Mouse (Mus musculus): ENCODE measurements around the gene Gzma.

Gene Gzma

GRCm38 (mm10) chr13:113100879-113101278 lies at the start of gene Gzma:
Gene Gzma (minus strand): TSS chr13:113100981.
- DNase-seq (ENCODE audit: low spot score in 2 of 2) = no peak

- no peak for DNase-seq (ENCODE audit: low spot score in 2 of 2)
Measured at GRCm38 (mm10) chr13:113139597-113139996, 38.8 kb upstream of the Gzma start.

- DNase-seq (ENCODE audit: low spot score in 2 of 2) = no peak
Measured at GRCm38 (mm10) chr13:113129974-113130373, 29.2 kb upstream of the Gzma start.

GRCm38 (mm10) chr13:113121326-113121725 lies 20.5 kb upstream of the Gzma start:
- no peak for DNase-seq (ENCODE audit: low spot score in 2 of 2)

GRCm38 (mm10) chr13:113120324-113121237 lies 19.8 kb upstream of the Gzma start:
- DNase-seq (ENCODE audit: low spot score in 2 of 2) = no peak

GRCm38 (mm10) chr13:113118977-113119376 lies 18.2 kb upstream of the Gzma start:
- DNase-seq (ENCODE audit: low spot score in 2 of 2) = no peak

GRCm38 (mm10) chr13:113104759-113105158 lies 4.0 kb upstream of the Gzma start:
- DNase-seq (ENCODE audit: low spot score in 2 of 2) = no peak

GRCm38 (mm10) chr13:113101804-113102203 lies 1.0 kb upstream of the Gzma start:
- no peak for DNase-seq (ENCODE audit: low spot score in 2 of 2)

- no peak for DNase-seq (ENCODE audit: low spot score in 2 of 2)
Measured at GRCm38 (mm10) chr13:113098406-113098805, 2.4 kb downstream of the Gzma start.

- DNase-seq (ENCODE audit: low spot score in 2 of 2) = no peak
Measured at GRCm38 (mm10) chr13:113097011-113097410, 3.8 kb downstream of the Gzma start.

GRCm38 (mm10) chr13:113094618-113095017 lies 6.2 kb downstream of the Gzma start:
- DNase-seq (ENCODE audit: low spot score in 2 of 2) = no peak

- DNase-seq (ENCODE audit: low spot score in 2 of 2) = no peak
Measured at GRCm38 (mm10) chr13:113090489-113090888, 10.3 kb downstream of the Gzma start.

- DNase-seq (ENCODE audit: low spot score in 2 of 2) = no peak
Measured at GRCm38 (mm10) chr13:113087226-113088017, 13.4 kb downstream of the Gzma start.

GRCm38 (mm10) chr13:113084732-113085131 lies 16.0 kb downstream of the Gzma start:
- DNase-seq (ENCODE audit: low spot score in 2 of 2) = no peak

GRCm38 (mm10) chr13:113082101-113082500 lies 18.7 kb downstream of the Gzma start:
- no peak for DNase-seq (ENCODE audit: low spot score in 2 of 2)

- no peak for DNase-seq (ENCODE audit: low spot score in 2 of 2)
Measured at GRCm38 (mm10) chr13:113079021-113079420, 21.8 kb downstream of the Gzma start.

GRCm38 (mm10) chr13:113064542-113064941 lies 36.2 kb downstream of the Gzma start:
- DNase-seq (ENCODE audit: low spot score in 2 of 2) = no peak

GRCm38 (mm10) chr13:113061746-113062145 lies 39.0 kb downstream of the Gzma start:
- DNase-seq (ENCODE audit: low spot score in 2 of 2) = no peak

- DNase-seq (ENCODE audit: low spot score in 2 of 2) = peak in 1 of 2 experiments; percentile 21
Measured at GRCm38 (mm10) chr13:113055826-113056225, 45.0 kb downstream of the Gzma start.

GRCm38 (mm10) chr13:113054230-113054629 lies 46.6 kb downstream of the Gzma start:
- DNase-seq (ENCODE audit: low spot score in 2 of 2) = no peak

- no peak for DNase-seq (ENCODE audit: low spot score in 2 of 2)
Measured at GRCm38 (mm10) chr13:113047647-113048046, 53.1 kb downstream of the Gzma start.

- no peak for DNase-seq (ENCODE audit: low spot score in 2 of 2)
Measured at GRCm38 (mm10) chr13:113047018-113047417, 53.8 kb downstream of the Gzma start.
